Mouse (Mus musculus) naive thymus-derived CD4-positive, alpha-beta T cell, adult 2 months (primary cell): ENCODE results near the gene Zfp592.
A peak's percentile ranks its signal among the peaks of the same experiment; 100 is the strongest.

Experiments
- DNase-seq: peaks from one replicate; pipeline ENCODE4 v3.0.0-alpha.2; 2011; ENCODE audit warnings: low read depth

Gene Zfp592

DNA sequence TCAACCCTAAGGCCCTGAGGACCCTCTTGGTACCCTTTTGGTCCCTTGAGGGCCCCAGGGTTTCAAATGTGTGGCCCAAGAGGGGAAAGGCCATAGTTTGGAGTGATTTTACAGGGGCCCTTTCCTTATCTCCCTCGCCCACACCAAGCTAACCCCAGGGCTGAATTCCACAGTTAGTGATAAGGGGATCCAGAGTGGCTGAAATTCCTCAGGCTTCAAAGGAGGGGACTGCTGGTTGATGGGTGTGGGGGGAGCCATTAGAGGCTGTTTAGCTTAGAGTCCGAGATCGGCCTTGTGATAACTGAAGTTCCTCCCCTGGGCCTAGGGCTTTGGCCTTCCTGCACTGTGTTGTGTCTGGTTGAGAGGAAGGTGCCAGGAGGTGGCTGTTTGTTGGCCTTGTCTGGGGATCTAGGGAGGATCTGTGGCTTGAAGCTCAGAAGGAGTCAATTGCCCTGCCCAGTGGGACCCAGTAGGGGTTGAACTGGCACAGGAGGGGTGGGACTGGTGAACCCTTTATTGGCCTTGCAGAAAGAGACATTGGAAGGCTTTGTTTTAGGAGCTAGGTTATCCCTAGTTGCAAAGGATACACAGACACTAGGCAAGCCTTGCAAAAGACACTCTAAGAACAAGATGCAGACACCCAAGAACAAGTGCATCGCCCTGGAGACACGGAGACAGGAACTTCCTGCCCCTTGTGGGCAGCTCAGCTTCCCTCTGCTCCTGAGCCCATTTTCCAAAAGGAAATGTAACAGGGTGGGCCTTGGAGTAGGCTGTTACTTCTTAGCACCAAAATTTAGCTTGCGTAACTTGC, 64.6 kb downstream of the Zfp592 start:
- DNase-seq, result no peak

DNA sequence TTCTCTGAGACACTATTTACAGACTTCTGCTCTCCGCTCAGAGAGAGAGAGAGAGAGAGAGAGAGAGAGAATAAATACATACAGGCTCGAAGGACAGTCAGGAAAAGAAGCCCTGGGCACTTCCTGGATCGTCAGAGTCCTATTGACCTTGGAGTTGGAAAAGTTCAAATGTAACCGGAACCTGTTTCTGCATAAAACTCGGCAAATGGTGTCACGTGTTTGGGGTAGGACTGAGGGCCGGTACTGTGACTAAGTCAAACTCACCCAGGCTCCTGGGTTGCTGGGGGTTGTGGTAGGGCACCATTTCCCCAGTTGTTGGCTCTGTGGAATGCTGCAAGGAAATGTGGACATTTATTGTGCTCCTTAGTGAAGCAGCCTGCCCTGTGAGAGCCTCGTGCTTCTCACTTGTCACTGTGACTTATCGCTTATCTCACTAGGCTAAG, 65.3 kb downstream of the Zfp592 start:
- no peak for DNase-seq

DNA sequence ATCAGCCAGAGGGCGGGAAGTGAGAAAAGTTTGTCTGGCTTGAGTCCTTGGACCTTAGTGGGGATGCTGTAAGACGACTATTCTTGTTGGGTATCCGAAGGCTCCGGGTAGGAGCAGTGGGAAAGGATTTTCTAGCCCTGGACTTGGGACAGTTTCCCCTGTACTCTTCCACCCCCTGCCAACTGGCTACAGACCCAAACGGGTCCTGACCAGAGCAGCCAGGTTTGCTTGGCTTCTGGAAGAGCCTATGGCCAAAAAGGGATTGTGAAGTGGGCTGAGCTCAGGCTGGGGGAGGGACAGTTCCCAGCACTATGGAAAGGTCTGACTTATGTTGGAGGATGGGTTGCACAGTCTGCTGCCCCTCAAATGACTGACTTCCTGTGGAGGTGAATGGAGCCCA, 65.9 kb downstream of the Zfp592 start:
- DNase-seq, result no peak

DNA sequence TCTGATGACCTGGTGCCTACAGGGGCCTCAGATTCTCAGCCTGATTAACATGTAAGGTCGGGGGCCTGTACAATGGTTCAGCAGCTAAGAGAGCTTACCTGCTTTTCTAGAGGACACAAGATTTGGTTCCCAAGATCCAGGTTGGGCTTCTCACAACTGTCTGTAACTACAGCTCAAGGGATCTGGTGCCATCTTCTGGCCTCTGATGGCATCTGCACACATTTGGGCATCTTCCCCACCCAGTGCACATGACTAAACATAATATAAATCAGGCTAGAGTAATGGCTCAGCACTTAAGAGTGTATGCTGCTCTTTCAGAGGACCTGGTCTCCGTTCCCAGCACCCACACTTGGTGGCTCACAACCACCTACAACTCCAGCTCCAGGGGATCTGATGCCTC, 67.4 kb downstream of the Zfp592 start:
- DNase-seq, result peak; percentile 71

DNA sequence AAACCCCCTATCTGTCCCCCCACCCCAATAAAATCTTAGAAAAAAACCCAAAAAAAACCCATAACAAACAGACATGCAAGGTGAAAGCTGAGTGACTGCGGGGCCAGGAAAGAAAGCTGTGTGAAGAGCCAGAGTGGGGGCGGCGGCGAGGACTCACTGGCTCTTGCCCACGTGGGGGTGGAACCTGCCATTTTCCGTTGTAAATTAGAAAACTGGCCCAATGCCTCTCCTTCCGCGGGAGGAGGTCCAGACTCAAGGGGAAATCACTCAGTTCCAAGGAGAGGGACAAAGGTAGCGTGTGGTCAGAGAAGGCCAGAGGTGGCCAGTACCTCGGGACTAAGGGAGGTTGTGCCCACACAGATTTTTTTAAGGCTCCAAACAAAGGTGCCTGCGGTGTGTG, 68.5 kb downstream of the Zfp592 start:
- DNase-seq, result no peak

DNA sequence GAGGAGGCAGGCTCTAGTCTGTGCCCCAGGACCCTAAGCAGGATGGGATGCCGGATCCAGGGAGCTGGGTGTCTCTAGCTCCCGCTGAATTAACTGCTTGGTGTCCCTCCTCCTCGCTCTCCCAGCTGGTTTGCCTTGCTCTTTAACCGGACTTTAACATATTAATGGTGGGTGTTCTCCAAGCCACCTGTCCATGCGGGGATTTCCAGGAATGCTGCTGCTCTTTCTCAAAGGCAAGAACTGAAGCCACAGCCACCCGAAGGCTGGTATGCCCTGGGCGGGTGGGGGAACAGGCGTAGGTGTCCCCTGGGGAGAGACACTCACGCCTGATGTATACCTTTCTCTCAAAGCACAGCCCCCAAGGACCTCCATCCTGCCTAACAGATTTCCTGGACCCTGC, 69.9 kb downstream of the Zfp592 start:
- DNase-seq, result no peak

DNA sequence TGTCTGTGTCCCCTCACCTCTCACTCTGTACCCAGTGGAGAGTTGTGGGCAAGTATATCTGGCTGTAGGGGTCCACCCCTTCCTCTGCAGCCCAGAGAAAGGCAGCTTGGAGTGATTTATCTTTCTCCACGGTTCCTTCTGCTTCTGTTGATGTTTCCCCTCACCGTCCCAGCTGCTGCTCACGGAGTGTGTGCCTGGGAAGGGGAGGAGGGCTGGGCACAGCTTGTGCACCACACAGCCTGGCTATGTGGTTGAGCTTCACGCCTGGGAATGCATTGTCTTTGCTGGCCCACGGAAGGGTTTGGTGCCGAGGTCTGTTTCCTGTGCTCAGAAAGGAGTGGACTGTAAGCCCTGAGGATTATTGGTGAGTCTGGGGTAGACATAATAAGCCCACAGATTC, 73.2 kb downstream of the Zfp592 start:
- DNase-seq, result no peak

DNA sequence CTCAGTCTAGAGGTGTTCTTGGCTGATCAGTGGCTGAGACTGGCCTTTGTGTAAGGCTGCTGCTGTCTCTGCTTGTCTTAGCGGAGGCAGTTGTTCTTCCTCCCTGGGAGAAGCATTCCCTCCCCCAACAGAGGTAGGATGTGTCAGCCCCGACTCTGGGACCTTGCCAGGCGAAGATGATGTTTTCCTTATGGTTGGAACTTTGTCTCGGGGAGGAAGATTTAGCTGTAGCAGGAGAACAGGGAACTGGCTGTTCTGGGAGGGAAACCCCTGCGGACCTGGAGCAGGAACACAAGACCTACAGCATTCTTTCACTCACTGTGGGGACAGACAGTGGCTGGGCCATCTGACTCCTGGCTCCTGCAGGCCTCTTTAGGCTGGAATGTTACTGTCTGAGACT, 79.0 kb downstream of the Zfp592 start:
- no peak for DNase-seq

DNA sequence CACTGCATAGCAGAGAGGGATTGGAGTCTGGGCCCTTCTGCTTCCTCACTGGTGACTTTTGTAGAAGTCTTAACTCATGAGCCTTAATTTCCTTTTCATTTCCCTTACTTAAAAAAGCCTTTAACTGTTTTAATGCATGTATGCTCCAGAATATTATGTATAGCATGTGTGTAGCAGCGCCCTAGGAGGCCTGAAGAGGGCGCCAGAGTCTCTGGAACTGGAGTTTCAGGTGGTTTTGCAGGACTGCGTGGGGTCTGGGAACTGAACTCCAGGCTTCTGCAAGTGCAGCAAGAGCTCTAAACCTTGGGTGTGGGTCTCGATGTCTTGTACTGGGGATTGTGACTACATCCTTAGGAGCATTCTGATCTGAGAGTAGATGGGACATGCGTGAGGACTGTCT, 79.8 kb downstream of the Zfp592 start:
- peak; percentile 46 for DNase-seq

DNA sequence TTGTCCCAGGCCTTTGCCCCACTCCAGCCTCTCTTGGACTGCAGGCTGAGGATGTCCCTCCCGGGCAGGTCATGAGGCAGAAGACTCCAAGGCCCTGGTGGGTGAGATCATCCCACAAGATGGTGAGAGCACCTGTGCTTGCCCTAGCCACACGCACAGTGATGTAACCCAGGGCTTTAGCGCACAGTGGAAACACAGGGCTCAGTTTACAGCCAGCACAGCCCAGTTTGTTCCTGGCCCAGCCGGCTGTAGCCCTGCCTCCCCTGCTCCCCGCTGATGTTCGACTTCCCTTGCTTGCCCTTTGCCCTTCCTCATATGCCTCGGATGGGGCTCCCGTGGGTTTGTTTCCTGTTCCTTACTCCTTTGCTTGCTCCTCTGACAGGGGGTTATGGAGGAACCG, 81.1 kb downstream of the Zfp592 start:
- peak; percentile 67 for DNase-seq

DNA sequence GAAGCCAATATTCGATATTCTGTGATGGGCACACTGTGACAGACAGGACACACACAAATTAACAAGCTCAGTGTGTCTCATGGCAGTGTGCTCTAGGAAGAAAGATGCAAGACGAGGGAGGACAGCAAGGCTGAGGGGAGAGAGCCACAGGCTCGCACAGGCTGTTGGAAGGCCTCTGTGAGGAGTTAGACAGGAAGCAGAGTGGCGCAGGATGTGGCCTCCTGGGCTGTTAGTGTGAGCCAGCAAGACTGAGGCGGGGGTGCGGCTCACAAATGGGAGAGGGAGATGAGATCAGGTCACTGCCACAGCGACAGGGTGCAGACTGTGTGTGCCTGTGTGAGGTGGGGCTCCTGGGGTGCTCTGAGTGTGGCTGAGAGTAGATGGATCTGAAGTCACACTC, 81.8 kb downstream of the Zfp592 start:
- peak; percentile 84 for DNase-seq

DNA sequence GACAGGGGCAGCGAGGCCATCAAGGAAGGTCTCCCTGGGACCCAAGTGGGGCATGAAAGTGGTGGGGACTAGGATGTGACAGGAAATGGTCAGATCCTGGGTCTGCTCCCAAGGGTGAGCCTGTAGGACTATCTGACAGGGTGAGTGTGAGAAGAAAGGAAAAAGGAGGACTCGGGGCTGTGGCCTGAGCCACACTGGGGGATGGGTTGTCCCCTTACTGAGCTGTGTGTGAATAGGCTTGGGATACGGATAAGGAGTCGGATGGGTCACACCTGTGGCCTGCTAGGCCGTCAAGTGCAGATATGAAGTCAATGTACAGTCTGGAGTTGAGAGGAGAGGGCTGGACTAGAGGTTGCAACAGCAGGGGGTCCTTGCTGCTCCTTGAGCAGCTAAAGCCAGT, 82.3 kb downstream of the Zfp592 start:
- no peak for DNase-seq

DNA sequence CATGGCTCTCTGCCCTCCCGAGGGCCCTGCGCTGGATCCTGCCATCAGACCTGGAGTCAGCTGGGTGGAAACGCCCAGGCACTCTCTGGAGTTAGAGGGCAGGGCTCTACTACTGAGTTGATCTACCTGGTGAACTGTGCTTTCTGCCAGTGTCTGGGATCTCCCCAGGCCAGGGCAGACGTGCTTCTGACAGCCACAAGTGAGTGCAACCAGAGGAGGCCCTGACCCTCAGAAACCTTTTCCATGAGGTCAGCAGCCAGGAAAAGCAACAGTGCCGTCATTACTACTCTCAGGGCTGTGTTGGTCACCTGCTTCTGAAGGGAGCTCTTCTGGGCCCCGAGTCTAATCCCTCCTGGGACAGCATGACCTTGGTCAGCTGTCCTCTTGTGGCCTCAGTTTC, 83.5 kb downstream of the Zfp592 start:
- no peak for DNase-seq

DNA sequence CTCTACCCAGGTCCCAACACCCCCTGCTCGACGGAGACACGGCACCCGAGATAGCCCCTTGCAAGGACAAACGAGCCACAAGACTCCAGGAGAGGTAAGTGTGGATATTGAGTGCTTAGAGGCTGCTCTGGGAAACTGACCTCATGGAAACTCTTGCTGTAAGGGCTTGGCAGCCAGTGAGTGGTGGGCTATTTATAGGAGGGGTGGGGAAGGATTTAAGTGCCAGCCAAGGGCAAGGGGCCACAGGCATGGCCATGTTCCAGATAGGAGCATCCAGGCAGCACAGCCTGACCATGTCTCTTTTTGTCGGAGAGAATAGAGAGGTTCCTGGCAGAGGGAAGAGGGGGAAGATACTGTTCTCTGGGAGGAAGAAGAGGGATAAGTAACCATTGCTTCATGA, 85.3 kb downstream of the Zfp592 start:
- no peak for DNase-seq

DNA sequence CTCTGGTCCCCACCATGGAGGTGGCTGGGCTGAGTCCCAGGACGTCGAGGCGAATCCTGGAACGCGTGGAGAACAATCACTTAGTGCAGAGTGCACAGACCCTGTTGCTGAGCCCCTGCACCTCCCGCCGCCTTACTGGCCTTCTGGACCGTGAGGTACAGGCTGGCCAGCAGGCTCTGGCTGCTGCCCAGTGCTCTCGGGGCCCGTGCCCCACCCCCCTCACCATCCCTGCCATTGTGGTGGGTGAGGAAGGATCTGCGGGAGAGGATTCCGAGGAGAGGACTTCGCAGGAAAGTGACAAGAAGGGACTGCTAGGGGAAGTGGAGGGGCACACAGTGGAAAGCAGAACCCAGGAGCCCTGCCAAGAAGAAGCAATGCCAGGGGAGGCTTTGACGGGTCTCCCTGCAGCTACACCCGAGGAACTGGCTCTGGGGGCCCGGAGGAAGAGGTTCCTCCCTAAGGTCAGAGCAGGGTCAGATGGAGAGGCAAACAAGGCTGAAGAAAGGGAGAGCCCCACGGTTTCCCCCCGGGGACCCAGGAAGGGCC, 100.0 kb downstream of the Zfp592 start:
- DNase-seq, result no peak

DNA sequence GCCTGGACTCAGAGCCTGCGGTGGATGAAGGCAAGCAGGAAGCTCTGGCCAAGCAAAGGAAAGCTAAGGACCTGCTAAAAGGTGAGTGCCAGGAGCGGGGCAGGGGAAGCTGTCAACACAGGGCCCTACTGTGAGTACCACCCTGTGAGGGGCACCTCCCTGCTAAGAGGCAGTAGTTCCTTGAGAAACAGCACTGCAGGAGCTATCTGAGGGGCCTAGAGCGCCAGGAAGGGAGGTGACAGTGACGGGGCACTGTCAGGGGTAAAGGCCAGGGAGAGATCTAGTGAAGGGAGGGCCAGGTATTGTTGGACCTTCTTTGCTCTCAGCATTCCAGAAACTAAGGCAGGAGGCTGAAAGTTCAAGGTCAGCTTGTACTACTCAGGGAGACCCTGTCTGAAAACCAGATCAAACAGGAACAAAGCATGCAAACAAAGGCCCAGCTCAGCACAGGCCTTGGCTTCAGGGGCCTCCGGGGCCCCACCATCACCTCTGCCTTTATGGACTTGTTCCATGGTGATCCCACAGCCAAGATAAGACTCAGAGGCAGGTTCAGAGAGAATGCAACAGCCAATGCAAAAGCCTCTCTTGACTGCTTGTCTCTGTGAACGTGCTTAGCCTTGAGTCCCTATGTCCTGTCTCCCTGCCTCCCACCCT, 100.8 kb downstream of the Zfp592 start:
- no peak for DNase-seq
